21 mouse cellular contexts compared by ENCODE assay signal in the genomic region with DNA sequence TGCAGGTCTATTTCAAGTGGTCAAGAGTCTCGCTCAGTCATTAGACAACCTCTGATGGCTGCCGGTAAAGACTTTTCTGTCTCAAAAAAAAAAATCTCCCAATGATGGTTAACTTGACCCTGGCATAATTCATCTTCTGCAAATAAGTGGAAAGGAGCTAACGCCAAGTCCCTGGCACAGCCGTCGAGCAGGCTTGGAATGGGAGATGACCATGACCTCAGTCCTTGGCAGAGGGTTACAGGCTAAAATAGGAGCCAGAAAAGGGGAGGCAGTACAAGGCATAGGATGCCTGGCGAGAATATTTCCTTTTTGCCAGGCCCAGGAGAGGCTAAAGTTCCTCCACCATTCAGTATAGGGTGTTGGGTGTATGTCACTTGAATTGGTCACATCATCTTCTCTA.
DNase-seq lines count a peak whose midpoint lies in the region; ATAC-seq and TF ChIP-seq lines count a peak whose summit lies in the region.
"Had no signal": no experiment of that assay in that cellular context is flagged by ENCODE, and none has a peak within 500 bp of the region (broad histone marks: within the 10 kb centered on the region; RNA-seq: fewer than 3 reads in every experiment).

No protein-coding gene starts in this region.

- H3K27me3 ChIP-seq in hindbrain, embryonic 14.5 days (ENCODE audit: control insufficient read depth, insufficient read depth, low read length) = no peaks in the 10 kb centered on the region
- H3K27me3 ChIP-seq: embryonic facial prominence, embryonic 15.5 days; liver, embryonic 12.5 days; midbrain, embryonic 12.5 days; neural tube, embryonic 15.5 days had no signal

- H3K4me1 ChIP-seq in hindbrain, embryonic 14.5 days (replicated peaks; ENCODE audit: control insufficient read depth, insufficient read depth, low read length) = no peaks in the 10 kb centered on the region
- H3K4me1 ChIP-seq: embryonic facial prominence, embryonic 15.5 days; liver, embryonic 12.5 days; midbrain, embryonic 12.5 days; neural tube, embryonic 15.5 days had no signal

- H3K36me3 ChIP-seq in hindbrain, embryonic 14.5 days (replicated peaks; ENCODE audit: control insufficient read depth, insufficient read depth) = no peaks in the 10 kb centered on the region
- H3K36me3 ChIP-seq: embryonic facial prominence, embryonic 15.5 days; forebrain, embryonic 10.5 days; hindbrain, embryonic 10.5 days; liver, embryonic 12.5 days; midbrain, embryonic 12.5 days; neural tube, embryonic 15.5 days had no signal

- peak; percentile 26 to 43 for DNase-seq in cerebellum, postnatal 25 days
- DNase-seq in cerebellum, adult 11-12 months = no peak
- DNase-seq in ovary, postnatal 14 days (ENCODE audit: low spot score) = peak; percentile 22
- no peak for DNase-seq in ovary, adult 18-20 months (ENCODE audit: low spot score)
- DNase-seq in gastrocnemius, adult 2 months = peak; percentile 62
- DNase-seq in frontal cortex, postnatal 36 days (ENCODE audit: low spot score in 2 of 2) = no peak
- no peak for DNase-seq in hindbrain, embryonic 14.5 days (ENCODE audit: low spot score)
- DNase-seq: embryo, embryonic 11 days; kidney, adult 8-10 months; kidney, postnatal 25 days; lung, embryonic 14.5 days; retina, postnatal 1 day had no signal

- no peak for TF ChIP-seq CTCF in gastrocnemius, adult 2 months (IDR thresholded peaks at IDR 0.05)

- H3K27ac ChIP-seq in gastrocnemius, adult 2 months = peak overlapping the region; percentile 8; the same call in 1 of the 2 replicates
- H3K27ac ChIP-seq in hindbrain, embryonic 14.5 days = no peak overlapping the region
- H3K27ac ChIP-seq: embryonic facial prominence, embryonic 15.5 days; forebrain, embryonic 10.5 days; hindbrain, embryonic 10.5 days; liver, embryonic 12.5 days; midbrain, embryonic 12.5 days; neural tube, embryonic 15.5 days had no signal

- H3K9me3 ChIP-seq in hindbrain, embryonic 14.5 days (ENCODE audit: control insufficient read depth, low read length) = no peaks in the 10 kb centered on the region
- H3K9me3 ChIP-seq: embryonic facial prominence, embryonic 15.5 days; forebrain, embryonic 10.5 days; hindbrain, embryonic 10.5 days; liver, embryonic 12.5 days; midbrain, embryonic 12.5 days; neural tube, embryonic 15.5 days had no signal

- WGBS in hindbrain, embryonic 14.5 days = 93% methylated on average over 6 of the region's 6 CpGs

- intact Hi-C loops in gastrocnemius, adult 2 months (cut with DNase I) = no loop called here

- no peak overlapping the region for H3K4me2 ChIP-seq in hindbrain, embryonic 14.5 days (replicated peaks)
- H3K4me2 ChIP-seq: embryonic facial prominence, embryonic 15.5 days; heart, embryonic 11.5 days; liver, embryonic 12.5 days; lung, embryonic 14.5 days; midbrain, embryonic 12.5 days; neural tube, embryonic 15.5 days had no signal

- no peak overlapping the region for H3K4me3 ChIP-seq in gastrocnemius, adult 2 months
- no peak overlapping the region for H3K4me3 ChIP-seq in hindbrain, embryonic 14.5 days (replicated peaks; ENCODE audit: low read length)
- H3K4me3 ChIP-seq: embryonic facial prominence, embryonic 15.5 days; forebrain, embryonic 10.5 days; hindbrain, embryonic 10.5 days; liver, embryonic 12.5 days; midbrain, embryonic 12.5 days; neural tube, embryonic 15.5 days had no signal

- no peak overlapping the region for H3K9ac ChIP-seq in hindbrain, embryonic 14.5 days
- H3K9ac ChIP-seq: embryonic facial prominence, embryonic 15.5 days; liver, embryonic 12.5 days; lung, embryonic 14.5 days; midbrain, embryonic 12.5 days; neural tube, embryonic 15.5 days had no signal

- ATAC-seq in hindbrain, embryonic 14.5 days (ENCODE audit: low FRiP score) = no peak
- ATAC-seq: activated CD4-positive, CD25-positive, alpha-beta regulatory T cell, adult 4 months; liver, embryonic 12.5 days; Patski had no signal

Comparison
In these comparisons a context has a peak if more than half of its experiments do, and no peak if none do; other contexts are left out.
1. DNase-seq: peak in cerebellum, postnatal 25 days (2 of 2), ovary, postnatal 14 days (single experiment) and gastrocnemius, adult 2 months (single experiment); none in cerebellum, adult 11-12 months (single experiment), ovary, adult 18-20 months (single experiment), frontal cortex, postnatal 36 days (0 of 2) and hindbrain, embryonic 14.5 days (single experiment).